Mouse (Mus musculus) MEL (cell line): Measurements from ENCODE around the gene Zdhhc21.

ENCODE experiments used
- CTCF ChIP-seq, 3 experiments: IDR thresholded peaks in 2 of 3; conservative IDR thresholded peaks in 1 of 3; 2 replicates each; pipeline ENCODE4 v1.5.1; 2011 to 2012; ENCODE audit warnings: low read length in 3 of 3, low read depth in 2 of 3, mild to moderate bottlenecking in 2 of 3, improper control_type of control experiment in 1 of 3, inconsistent platforms in 1 of 3, mixed read lengths in 1 of 3, moderate library complexity in 1 of 3; ENCODE audit not compliant: control insufficient read depth in 1 of 3, insufficient read depth in 1 of 3, poor library complexity in 1 of 3, severe bottlenecking in 1 of 3
- E2F4 ChIP-seq: IDR thresholded peaks from 2 replicates; pipeline ENCODE4 v1.6.1; 2011; ENCODE audit warnings: low read depth, low read length, improper control_type of control experiment, borderline replicate concordance
- POLR2A ChIP-seq, 2 experiments: IDR thresholded peaks; 2 replicates each; pipeline ENCODE4 v1.6.1; 2011 to 2012; ENCODE audit warnings: low read length in 2 of 2, mild to moderate bottlenecking in 2 of 2, control low read depth in 1 of 2, improper control_type of control experiment in 1 of 2, low read depth in 1 of 2, moderate library complexity in 1 of 2; ENCODE audit not compliant: control insufficient read depth in 1 of 2, insufficient read depth in 1 of 2, poor library complexity in 1 of 2

DNA sequence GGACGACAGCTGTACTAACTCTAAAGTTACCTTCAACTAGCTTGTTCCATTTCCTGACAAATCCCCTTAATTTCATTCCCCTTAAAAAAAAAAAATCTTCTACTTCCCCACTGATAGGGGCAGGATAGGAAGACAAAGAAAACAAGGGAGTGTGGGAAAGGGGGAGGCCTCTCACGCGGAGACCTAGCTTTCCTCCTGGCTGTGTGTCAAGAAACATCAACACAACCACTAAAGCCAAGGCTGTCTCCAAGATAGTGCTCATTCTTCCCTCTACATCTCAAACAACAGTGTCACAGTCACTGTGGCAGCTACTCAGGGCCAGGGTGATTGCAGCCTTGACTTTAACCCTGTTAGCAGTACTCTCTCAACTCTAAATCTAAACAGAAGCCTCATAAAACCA lies 808 bp upstream of the Zdhhc21 start:
- TF ChIP-seq E2F4 (no peak), POLR2A (IDR thresholded peaks at IDR 0.05; ENCODE audit: control insufficient read depth in 1 of 2, insufficient read depth in 1 of 2, low read depth in 1 of 2, low read length in 2 of 2, poor library complexity in 1 of 2) (no peak), CTCF (IDR thresholded peaks at IDR 0.05 in 2 of 3, conservative IDR thresholded peaks at IDR 0.05 in 1 of 3; ENCODE audit: control insufficient read depth in 1 of 3, insufficient read depth in 1 of 3, low read depth in 2 of 3, low read length in 3 of 3, poor library complexity in 1 of 3, severe bottlenecking in 1 of 3) (no peak)
